Mouse (Mus musculus): ENCODE data around the gene Bfsp1. TPM values are rescaled to one million over a fixed set of nuclear protein-coding genes. Genes with fewer than 3 reads are reported as not detected.

Gene Bfsp1
- polyA plus RNA-seq (2012; rRNA removed; ENCODE audit: low replicate concordance) = 1.8 and 3.7 TPM in 2 replicates

DNA sequence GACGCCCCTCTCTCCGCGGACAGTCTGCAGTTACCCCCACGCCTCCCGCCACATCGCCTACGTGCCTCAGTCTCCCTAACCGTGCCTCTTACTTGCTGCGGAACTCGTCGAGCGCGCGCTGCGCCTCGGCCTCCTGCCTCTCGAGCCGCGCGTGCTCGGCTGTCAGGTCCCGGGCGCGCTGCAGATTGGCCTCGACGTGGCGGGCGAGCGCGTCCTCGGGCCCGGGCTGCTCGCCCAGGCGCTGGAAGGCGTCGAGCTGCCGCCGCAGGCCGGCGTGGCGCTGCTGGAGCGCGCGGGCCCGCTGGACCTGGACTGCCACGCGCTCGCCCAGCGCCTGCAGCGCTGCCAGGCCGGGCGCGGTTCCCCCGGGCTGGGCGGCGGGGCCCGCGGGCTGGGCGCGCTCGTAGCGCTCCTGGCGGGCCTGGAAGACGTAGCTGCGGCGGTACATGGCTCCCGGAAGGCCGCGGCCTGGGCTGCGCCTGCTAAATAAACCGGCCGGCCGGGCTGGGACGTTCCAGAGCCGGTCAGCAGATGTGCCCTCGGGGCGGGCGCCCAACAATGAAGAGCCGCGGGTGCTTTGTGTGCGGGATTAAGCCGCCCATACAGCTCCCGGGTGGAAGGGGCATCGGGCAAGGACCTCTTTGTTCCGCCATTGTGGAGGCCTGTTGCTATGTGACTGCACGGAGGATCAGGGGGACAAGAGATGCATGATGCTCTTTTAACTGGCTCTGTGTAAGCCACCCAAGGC is at the start of gene Bfsp1:
Bfsp1 (minus strand) TSS at position 690 of the 748 bp plus-strand sequence.

Other genes starting within 250 kb of the Bfsp1 start
- 39.2 and 42.8 TPM in 2 replicates for gene Dstn, start 52.1 kb upstream of the Bfsp1 start, polyA plus RNA-seq (2012; rRNA removed; ENCODE audit: low replicate concordance)
- 89.0 and 110 TPM in 2 replicates for gene Rrbp1, start 148.1 kb upstream of the Bfsp1 start, polyA plus RNA-seq (2012; rRNA removed; ENCODE audit: low replicate concordance)
- gene Banf2, start 169.9 kb upstream of the Bfsp1 start, polyA plus RNA-seq (2012; rRNA removed; ENCODE audit: low replicate concordance) = not detected in 2 replicates